Mouse (Mus musculus): ENCODE results near the gene Acly. TPM values are rescaled to one million over a fixed set of nuclear protein-coding genes. Genes with fewer than 3 reads are reported as not detected.

Gene Acly
- total and polyA plus RNA-seq, 3 experiments = 213 to 277 (median 246) TPM

DNA sequence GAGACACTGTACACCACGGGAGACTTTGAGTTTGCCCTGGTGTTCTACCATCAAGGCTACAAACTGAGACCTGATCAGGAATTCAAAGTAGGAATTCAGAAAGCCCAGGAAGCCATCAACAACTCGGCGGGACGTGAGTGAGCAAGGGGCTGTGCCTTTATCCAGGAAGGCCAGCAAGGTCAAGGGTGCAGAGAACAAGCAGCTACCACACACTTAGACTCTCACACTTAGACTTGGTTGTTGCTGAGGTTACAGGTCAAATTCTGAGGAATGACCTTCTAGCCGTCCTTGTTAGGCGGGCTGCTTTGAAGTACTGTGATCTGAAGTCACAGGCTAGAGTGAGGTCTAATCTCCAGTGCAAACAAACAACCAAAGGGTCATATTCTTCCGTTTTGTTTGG lies 31.7 kb upstream of the Acly start:
- in situ Hi-C loops (cut with MboI; ENCODE audit: low pct_ligation_motif_present, low pct_unique_long_range_greater_than_20kb, low sequenced_read_pairs) (loop anchor here (5.0 kb wide), 1 partner anchor 37 kb away; no protein-coding TSS in a partner anchor), dilution Hi-C loops (cut with MboI; ENCODE audit: extremely low pct_ligation_motif_present, extremely low pct_unique_long_range_greater_than_20kb, low sequenced_read_pairs) (no loop called here)
- no peak for DNase-seq (ENCODE audit: extremely low read depth)
- H3K4me2 ChIP-seq (ENCODE audit: insufficient read depth, low read depth, poor library complexity, severe bottlenecking) = no peak overlapping the region
- no peak overlapping the region for H3K4me3 ChIP-seq (replicated peaks in 1 of 3; ENCODE audit: low read depth in 2 of 3, low read length in 2 of 3, poor library complexity in 1 of 3)
- H3K27me3 ChIP-seq (replicated peaks) = peaks cover 5% of the 10 kb centered on the region
- H3K9ac ChIP-seq (ENCODE audit: insufficient read depth, low read depth) = no peak overlapping the region
- H3K9me3 ChIP-seq (replicated peaks; ENCODE audit: low read length) = no peaks in the 10 kb centered on the region
- H3K4me1 ChIP-seq (ENCODE audit: control insufficient read depth in 1 of 2, insufficient read depth in 2 of 2) = peaks cover 5 to 12% of the 10 kb centered on the region in 2 experiments
- no peaks in the 10 kb centered on the region for H3K79me2 ChIP-seq (replicated peaks; ENCODE audit: control insufficient read depth, extremely low read depth, insufficient read depth, poor library complexity, severe bottlenecking)
- TF ChIP-seq ZKSCAN1 (IDR thresholded peaks at IDR 0.05; ENCODE audit: borderline replicate concordance, low read depth, low read length) (no peak), EP300 (IDR thresholded peaks at IDR 0.05; ENCODE audit: low read length) (no peak), MAZ (IDR thresholded peaks at IDR 0.05; ENCODE audit: low read depth, low read length) (no peak), SMC3 (IDR thresholded peaks at IDR 0.05; ENCODE audit: low read depth, low read length) (no peak), NELFE (IDR thresholded peaks at IDR 0.05; ENCODE audit: low read depth, low read length) (no peak), CHD1 (IDR thresholded peaks at IDR 0.05; ENCODE audit: low read depth, low read length) (no peak), POLR2AphosphoS2 (IDR thresholded peaks at IDR 0.05; ENCODE audit: low read depth, low read length) (no peak), E2F4 (IDR thresholded peaks at IDR 0.05; ENCODE audit: insufficient replicate concordance, low read depth, low read length) (no peak), ELF1 (IDR thresholded peaks at IDR 0.05; ENCODE audit: low read depth, low read length) (no peak), USF2 (conservative IDR thresholded peaks at IDR 0.05; ENCODE audit: low read depth, low read length) (no peak), IRF4 (IDR thresholded peaks at IDR 0.05; ENCODE audit: low read depth, low read length) (no peak), ZC3H11A (IDR thresholded peaks at IDR 0.05; ENCODE audit: low read depth, low read length) (no peak), POLR2A (IDR thresholded peaks at IDR 0.05; ENCODE audit: low read depth, low read length) (no peak), BHLHE40 (IDR thresholded peaks at IDR 0.05; ENCODE audit: low read depth, low read length) (no peak), TBP (conservative IDR thresholded peaks at IDR 0.05; ENCODE audit: low read depth, low read length) (no peak), PAX5 (IDR thresholded peaks at IDR 0.05; ENCODE audit: low read length) (no peak)
- no peak overlapping the region for H3K27ac ChIP-seq (ENCODE audit: insufficient read depth, low read depth)
- H3K36me3 ChIP-seq (replicated peaks in 1 of 2; ENCODE audit: control insufficient read depth in 1 of 2, insufficient read depth in 1 of 2, low read length in 1 of 2) = no peaks in the 10 kb centered on the region

DNA sequence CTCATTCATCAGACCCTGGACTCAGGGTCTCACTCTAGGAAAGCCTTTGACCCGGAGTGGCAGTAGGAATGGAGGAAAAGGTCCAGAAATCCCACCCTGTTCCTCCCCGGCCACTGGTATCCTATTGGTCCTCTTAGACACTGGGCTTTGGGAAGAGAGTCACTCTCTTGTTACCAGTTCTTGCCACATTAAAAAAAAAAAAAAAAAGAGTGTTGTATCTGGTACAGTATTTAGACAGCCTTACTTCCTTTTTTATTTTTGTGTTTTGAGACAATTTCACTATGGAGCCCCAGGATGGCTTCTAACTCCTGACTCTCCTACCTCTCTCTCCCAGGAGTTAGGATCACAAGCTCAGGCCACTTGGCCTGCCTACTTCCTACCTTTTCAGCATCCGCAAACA lies 29.8 kb upstream of the Acly start:
- Histone ChIP-seq H3K27me3 (replicated peaks) (peaks cover 5% of the 10 kb centered on the region), H3K27ac (ENCODE audit: insufficient read depth, low read depth) (no peak overlapping the region), H3K4me1 (ENCODE audit: control insufficient read depth in 1 of 2, insufficient read depth in 2 of 2) (peaks cover 10 to 17% of the 10 kb centered on the region in 2 experiments), H3K36me3 (replicated peaks in 1 of 2; ENCODE audit: control insufficient read depth in 1 of 2, insufficient read depth in 1 of 2, low read length in 1 of 2) (no peaks in the 10 kb centered on the region), H3K4me2 (ENCODE audit: insufficient read depth, low read depth, poor library complexity, severe bottlenecking) (no peak overlapping the region), H3K4me3 (replicated peaks in 1 of 3; ENCODE audit: low read depth in 2 of 3, low read length in 2 of 3, poor library complexity in 1 of 3) (no peak overlapping the region), H3K9me3 (replicated peaks; ENCODE audit: low read length) (no peaks in the 10 kb centered on the region), H3K9ac (ENCODE audit: insufficient read depth, low read depth) (no peak overlapping the region), H3K79me2 (replicated peaks; ENCODE audit: control insufficient read depth, extremely low read depth, insufficient read depth, poor library complexity, severe bottlenecking) (no peaks in the 10 kb centered on the region)
- in situ Hi-C loops (cut with MboI; ENCODE audit: low pct_ligation_motif_present, low pct_unique_long_range_greater_than_20kb, low sequenced_read_pairs) (loop anchor here (5.0 kb wide), 1 partner anchor 35 kb away; no protein-coding TSS in a partner anchor), dilution Hi-C loops (cut with MboI; ENCODE audit: extremely low pct_ligation_motif_present, extremely low pct_unique_long_range_greater_than_20kb, low sequenced_read_pairs) (no loop called here)
- no peak for DNase-seq (ENCODE audit: extremely low read depth)
- no peak for TF ChIP-seq MAFK (IDR thresholded peaks at IDR 0.05; ENCODE audit: insufficient replicate concordance, low read length)
- peak; percentile 17; the same call in 1 of the 2 replicates for TF ChIP-seq ZNF384 (IDR thresholded peaks at IDR 0.05; ENCODE audit: low read depth, low read length)

All from CH12.LX (cell line).